Mouse (Mus musculus): Measurements from ENCODE around the gene Acadl.

DNA sequence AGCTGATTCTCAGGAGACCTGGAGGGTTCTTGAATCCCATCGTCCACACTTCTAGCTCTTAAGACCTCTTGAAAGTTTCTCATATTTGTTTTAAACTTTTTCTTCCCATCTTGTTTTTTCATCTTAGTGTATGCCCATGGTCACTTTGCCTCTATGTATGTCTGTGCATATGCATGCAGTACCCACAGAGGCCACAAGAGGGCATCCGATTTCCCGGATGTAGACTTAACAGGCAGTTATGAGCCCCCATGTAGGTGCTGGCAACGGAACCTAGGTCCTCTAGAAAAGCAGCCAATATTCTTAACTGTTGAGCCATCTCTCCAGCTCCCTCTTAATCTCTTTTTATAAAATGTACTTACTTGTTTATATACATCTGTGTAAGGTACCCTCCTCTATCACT, 15.6 kb downstream of the Acadl start:
- no peak for TF ChIP-seq CTCF (IDR thresholded peaks at IDR 0.05; ENCODE audit: low read depth, low read length)
- TF ChIP-seq GATA1 (IDR thresholded peaks at IDR 0.05; ENCODE audit: borderline replicate concordance, low read length): no peak
- no peak for TF ChIP-seq TAL1 (conservative IDR thresholded peaks at IDR 0.05; ENCODE audit: low read depth, low read length)

Measured in G1E (cell line).